Mouse (Mus musculus) R1 (cell line): Measurements from ENCODE around the gene Vps50.
"Not testable (repeated sequence)": the region's sequence is repeated elsewhere in the genome, so short reads cannot be mapped to it uniquely, and the experiment has no call there.

Experiments
- DNase-seq: peaks from one replicate; pipeline ENCODE4 v3.0.0-alpha.2; 2018; ENCODE audit warnings: low read depth, low spot score

Gene Vps50

DNA sequence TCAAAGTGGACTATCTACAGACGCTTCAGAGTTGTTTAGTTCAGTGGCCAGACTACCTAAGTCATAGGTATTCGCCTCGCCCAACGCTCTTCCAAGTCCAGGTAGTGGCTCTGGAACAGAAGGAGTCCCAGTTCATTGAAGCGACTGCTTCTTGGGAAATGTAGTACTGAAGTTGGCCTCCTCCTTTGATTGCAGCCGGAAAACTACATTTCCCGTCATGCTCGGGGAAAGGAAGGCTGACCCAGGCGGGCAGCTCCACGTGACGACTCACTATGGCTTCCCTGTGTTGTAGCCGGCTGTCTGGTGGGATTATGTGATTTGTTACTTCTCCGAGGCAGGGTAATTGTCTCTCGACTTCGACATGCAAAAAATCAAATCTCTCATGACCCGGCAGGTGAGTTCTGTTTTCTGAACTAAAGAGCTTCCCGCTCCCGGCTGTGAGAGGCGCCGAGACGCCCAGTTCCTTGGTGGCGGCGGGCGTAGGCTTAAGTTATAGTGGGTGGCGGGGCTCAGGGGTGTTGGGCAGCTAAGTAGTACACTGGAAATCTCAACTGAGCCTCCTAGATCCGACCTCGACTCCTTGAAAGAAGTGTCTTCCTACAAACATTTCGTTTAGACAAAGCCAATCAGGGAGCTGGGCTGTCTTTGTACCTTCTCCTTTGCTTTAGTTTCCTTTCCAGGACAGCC, at the start of gene Vps50, which contains the start of gene Hepacam2:
TSS of gene Vps50 (plus strand) at position 221 of the 687 bp plus-strand sequence.
TSS of gene Hepacam2 (minus strand) at position 137 of the 687 bp plus-strand sequence.
- peak; percentile 96 for DNase-seq

DNA sequence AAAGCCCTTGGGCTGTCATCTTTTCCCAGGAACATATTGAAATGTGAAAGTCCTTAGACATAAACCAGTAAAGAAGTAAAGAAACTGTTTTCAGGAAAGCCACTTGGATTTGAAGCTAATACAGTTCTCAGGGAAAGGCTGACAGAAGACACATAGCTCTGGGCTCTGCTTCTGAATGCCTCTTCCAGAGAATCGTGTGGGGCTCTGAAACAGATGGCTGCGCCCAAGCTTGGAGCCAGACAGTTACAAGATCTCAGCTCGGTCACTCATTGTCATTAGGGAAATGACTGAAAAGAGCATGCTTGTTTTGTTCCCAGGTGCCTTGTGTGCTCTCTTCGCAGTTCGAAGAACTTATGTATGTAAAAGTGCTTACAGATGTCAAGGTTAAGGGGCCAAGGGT, 43.8 kb upstream of the Vps50 start:
- no peak for DNase-seq

DNA sequence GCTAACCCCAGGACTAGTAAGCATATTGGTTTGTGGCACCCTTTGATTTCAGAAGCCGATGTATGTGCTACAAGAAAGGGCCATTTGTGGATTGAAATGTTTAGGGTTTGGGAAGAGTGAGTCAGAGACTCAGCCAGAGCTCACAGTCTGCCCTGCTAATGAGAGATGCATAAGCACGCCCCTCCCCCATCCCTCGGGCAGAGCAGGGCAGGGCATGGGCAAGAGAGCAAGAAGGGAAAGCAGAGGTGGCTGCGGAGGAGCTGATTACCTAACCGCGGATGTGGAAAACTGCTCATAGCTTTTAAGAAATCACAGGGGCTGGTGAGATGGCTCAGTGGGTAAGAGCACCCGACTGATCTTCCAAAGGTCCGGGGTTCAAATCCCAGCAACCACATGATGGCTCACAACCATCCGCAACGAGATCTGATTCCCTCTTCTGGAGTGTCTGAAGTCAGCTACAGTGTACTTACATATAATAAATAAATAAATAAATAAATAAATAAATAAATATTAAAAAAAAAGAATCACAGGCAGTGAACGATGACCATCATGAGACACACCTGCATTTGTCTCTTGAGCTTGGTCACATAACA, 42.1 kb upstream of the Vps50 start:
- no peak for DNase-seq

DNA sequence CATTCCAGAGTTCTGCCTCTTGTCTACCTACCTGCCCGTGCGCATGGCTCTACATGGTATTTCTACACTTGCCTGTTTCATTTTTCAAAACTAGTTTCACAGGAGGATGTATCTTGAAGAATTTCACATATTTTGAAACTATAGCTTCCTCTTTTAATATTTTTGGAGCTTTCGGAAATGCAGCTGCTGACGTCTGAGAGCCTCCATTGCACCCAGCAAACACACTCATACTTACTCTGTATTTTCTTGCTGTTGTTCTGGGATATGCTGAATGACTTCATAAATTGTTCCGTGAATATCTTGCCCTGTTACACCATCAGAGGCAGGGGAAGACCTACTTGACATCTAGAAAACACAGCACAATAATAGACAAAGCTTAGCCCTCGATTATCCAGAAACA, 35.2 kb upstream of the Vps50 start:
- DNase-seq, result no peak

DNA sequence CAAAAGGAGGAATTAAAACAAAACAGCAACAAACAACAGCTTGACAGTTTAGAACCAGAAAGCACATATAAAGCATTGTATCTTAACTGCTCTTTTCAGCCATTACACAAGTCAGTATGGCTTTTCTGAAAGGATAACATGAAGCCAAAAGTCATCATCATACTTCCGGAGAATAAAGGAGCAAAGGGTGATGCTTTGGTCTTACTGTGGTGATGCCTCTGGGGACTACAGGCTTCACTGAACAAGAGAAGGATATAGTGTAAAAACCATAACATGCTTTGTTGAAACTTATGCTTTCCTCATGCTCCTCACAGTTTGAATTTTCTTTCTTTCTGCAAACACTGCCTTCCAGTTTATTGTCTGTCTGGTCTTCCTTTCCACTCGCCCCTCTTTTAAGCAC, 34.6 kb upstream of the Vps50 start:
- no peak for DNase-seq

DNA sequence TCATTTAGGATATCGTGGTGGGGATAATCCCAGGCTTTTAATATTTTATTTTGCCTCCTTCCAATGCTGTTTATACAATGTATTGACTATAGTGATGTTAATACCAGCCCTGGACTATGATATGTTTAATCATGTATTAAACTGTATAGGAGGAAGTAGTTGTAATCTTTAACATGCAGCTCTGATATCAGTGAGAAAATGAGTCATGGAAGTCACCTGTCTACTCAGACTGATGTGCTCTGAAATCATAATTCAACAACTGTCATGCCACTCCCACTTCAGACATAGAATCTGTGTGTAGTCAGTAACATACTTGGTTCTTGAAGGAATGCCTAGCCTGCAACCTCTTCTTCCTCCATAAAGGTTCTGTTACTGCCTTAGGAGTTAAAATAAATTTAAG, 29.6 kb upstream of the Vps50 start:
- no peak for DNase-seq

DNA sequence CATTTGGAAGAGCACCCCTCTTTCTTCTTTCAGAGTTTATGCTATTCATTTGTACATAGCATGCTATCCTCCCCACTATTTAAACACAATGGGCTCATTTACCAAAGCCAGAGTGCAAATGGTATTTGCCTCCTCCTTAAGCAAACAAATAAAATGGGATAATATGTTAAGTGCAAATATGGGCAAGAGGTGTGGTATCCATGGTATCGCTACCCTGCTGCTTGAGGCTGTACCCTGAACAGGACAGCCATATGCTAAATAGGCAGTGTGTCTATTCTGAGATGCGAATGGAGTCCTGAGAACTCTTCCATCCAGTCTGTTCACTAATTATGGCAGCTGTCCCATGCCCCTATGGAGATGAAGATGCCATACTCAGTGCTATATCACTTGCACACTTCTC, 27.5 kb upstream of the Vps50 start:
- DNase-seq, result no peak

DNA sequence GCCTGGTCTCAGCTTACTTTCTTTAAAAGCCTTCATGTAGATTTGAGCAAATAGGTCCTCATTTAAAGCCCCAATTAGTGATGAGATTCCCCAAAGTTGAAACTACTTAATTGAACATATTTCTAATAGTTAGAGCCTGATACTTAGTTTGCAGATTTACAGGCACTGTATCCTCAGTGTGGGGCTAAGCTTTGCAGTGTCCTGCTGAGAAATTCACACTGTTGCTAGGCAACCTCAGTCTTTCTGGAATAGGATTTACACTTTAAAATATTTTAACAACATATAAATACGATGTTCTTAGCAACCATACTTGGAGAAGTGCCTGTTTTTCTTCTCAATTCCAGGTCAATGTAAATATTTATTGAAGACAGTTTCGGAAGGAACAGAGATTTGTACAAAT, 21.9 kb upstream of the Vps50 start:
- peak; percentile 8 for DNase-seq

DNA sequence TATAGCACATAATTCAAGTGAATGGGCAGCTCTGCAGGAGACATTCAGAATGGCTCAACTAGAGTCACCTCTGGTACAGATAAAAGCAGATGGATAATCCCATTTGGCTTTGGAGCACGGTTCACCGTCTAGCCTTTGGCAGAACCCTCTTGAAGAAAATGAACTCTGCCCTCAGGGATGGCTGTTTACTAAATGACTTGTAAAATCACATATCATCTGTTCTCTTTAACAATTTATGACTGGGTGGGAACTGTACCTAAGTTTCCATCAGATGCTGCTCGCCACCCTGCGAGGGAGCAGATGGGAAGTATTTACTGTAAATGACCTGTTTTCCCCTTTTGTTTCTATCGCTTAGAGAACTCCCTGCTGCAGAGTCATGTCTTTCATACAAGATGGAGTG, 18.3 kb upstream of the Vps50 start:
- DNase-seq, result no peak

DNA sequence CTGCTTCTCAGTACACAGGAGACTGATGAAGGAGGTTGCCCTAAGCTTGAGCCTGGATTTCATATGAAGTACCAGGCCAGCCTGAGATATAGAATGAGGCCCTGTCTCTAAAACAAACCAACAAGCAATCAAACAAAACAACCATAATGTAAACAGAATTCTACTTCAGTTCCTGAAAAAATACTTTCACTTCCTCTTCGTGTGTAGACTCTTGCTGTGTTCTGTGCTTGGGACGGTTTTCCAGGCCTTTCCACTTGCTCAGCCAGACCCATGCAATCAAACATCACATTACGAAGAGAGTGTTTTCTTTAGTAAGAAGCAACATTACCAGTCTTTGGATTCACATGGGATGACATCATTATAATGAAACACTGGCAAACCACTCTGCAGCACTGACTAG, 16.5 kb upstream of the Vps50 start:
- DNase-seq, result no peak

DNA sequence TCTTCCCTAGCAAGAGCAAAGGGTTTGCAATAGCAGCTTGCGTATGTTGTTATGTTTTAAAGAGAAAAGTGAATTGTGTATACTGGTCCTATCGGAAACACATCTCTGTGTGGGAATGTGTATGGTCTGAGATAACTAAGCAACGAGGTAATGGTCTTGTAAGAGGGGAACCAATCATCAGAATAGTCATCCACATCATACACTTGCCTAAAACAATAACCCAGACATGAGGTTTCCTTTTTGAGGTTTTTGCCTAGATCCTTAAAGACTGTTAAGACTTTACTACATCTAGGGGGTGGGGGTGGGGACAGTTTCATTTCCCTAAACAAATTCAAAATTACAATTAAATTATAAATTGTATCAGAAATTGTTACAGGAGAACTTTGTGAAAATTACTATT, 13.0 kb upstream of the Vps50 start:
- DNase-seq, result no peak

DNA sequence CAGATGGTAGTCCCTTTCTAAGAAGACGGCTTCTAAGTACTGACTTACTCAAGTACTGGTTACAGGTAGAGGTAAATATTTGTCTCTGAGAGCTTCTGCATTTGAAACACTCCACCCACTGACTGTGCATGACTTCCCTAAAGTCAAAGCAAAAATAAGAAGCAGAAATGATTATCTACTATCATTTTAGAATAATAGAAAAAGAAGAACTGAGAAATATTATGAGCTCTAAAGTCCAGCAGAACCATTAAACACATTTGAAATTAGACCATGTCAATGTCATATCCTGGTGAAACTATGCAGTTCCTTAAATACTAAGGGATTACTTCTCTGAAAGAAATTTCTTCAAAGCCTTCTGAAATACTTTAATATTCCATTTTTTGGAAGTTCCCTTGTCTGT, 10.8 kb upstream of the Vps50 start:
- no peak for DNase-seq

DNA sequence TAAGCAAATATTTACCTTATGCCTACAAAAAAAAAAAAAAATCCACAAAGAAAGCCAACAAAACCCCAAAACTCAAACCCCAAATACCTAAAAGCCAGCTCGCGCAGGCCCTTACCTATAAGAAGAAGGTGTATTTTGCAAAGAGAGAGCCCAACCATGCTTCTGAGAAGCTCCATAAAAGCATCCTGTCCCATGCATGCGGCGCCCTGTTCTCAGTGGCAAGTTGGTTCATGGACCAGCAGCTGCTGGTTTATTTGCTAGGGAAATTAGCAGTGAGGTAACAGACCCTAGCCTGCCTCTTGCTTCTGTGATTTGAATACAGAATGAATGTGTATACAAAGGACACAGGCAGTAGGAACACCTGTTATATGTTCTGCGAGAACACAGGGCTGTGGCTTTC, 3.9 kb upstream of the Vps50 start:
- DNase-seq, result no peak

DNA sequence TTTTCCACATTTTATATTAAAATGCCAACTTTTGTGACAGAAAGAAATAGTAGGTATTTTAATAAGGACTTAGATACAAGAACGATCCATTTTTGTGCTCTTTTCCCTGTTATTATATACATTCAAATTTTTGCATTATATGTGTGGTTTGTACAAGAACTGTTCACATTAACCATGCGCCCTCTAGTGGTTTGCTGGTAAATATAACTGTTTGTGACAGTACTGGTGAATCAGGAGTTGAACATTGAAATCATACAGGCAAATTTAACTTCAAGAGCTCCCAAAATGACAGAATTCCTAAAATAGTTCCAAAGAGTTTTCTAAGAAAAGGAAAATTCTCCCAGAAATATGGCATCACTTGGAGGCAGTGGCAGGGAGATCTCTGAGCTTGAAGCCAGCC, 2.0 kb upstream of the Vps50 start:
- DNase-seq, result peak; percentile 67

DNA sequence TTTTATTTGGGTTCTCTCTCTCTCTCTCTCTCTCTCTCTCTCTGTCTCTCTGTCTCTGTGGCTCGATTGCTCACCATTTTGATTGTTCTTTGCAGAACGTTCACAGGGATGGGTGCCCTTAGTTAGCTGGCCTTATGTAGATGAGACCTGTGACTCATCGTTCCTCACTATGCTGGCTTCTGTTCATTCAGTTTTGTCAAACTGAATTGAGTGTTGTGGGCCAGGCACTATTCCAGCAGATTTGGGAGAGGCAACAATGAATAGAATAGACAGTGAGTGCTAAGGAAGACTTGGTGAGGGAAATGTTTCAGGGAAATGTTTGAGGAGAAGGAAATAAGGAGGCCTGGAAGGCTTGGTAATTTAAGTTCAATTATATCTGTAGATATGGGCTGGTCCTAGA, 2.1 kb downstream of the Vps50 start:
- no peak for DNase-seq

DNA sequence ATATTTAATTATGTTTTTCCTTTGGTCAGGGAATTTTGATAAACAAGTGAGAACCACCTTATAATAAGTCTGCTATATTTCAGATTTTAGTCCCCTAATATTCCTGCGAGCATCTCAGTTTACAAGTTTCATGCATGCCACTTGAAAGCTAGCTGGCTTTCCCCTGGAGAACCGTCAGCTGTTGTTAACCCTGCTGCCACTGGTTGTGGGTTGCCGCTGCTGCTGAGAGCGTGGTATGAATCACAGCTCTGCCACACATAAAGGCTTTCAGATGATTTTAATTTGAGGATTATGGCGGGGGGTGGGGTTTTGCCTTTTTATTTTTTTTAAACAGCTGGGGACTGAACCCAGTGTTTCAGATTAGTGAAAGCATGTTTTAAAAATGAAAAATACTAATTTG, 7.1 kb downstream of the Vps50 start:
- DNase-seq, result no peak

DNA sequence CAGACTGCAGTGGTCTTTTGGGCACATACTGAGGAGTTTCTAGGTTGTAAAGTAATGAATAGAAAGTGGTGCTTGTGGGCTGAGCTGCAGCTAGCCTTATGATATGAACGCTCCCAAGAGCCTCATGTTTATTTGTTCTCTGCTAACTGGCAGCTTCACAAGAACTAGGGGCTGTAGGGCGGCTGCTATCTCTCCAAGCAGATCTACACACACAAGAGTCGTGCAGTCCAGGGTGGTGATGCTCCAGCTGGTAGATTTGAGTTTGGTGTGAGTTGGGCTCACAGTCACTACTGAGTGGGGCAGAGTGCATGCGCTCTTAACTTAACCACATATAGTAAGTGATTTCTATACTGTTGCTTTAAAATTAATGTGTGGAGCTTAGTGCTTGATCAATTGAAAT, 8.9 kb downstream of the Vps50 start:
- DNase-seq, result no peak

DNA sequence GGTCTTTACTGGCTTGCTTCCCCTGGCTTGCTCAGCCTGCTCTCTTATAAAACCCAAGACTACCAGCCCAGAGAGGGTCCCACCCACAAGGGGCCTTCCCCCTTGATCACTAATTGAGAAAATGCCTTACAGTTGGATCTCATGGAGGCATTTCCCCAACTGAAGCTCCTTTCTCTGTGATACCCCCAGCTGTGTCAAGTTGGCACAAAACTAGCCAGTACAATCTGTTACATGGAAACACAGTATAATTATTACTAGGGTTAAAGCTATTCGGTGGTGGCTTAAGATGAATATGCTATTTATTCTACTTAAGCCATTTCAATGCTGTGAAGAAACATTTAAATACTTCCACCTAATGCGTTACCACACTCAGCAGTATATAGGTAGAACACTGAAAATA, 10.0 kb downstream of the Vps50 start:
- not testable (repeated sequence) for DNase-seq

DNA sequence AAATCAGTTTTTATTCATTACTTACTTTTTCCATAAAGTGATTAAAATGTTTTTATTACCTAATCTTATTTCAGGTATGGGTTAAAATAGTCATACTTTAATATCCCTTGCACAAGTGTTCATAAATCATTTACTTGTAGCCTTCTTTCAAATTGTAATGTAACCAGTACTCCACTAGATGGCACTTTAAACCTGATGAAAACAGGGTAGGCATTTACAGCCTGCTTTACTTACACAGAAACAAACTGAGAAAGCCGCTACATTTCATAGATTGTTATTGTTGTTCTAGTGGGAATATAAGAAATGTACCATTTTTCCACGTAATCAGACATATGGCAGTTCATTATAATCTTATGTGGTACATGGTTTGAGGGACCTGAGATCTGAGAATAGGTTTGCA, 11.6 kb downstream of the Vps50 start:
- peak; percentile 69 for DNase-seq

DNA sequence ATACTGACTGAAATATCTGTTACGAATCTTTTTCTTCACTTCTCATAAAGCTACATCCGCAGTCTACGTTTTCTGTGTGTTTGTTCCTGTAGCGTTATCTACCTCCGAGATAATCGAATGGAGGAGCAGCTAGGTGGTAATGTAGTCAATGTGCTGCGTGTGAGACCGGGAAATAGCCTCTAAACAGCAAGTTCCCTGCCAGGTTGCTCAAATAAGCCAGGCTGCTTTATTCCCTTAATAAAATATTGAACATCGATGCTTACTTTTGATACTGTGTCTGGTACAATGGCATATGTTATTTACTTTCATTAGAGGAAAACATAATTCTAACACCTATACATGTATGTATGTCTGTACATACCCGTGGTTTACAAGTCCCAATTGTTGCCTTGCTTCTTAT, 12.9 kb downstream of the Vps50 start:
- no peak for DNase-seq

DNA sequence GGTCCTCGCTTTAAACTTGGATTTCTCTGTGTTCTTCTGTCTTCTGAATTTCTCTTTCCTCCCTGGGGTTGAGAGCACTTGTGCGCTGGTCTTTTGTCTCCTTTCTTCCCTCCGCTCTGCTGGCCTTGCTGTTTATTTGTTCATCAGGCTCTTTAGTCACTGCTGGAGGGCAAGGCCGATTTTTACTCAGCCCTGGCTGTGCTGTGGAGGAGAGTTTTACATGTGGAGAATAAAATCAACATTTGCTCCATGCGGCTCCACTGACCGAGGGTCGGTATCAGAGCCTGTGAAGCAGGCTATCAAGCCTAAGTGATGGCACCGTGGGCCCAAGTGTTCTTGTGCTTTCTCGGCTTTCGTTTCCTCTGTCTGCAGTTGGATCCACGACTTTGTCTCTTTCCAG, 13.4 kb downstream of the Vps50 start:
- peak; percentile 34 for DNase-seq

DNA sequence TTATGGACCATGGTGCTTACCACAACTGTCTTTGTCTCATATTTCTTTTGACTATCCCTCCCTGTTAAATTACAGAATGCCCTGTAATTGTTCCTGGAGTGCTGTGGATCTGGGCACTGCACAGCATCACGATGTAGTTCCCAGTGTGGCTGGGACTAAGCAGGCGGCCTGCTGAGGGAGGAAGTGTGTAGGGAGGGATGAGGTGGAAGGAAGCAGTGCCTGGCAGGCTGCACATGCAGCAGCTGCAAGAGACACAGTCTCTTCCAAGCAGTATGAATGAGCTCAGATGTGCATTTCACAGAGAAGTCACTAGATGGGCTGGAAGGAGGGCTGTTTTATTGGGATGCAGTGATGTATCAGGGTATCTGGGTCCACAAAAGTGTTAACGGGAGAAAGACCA, 14.4 kb downstream of the Vps50 start:
- no peak for DNase-seq

DNA sequence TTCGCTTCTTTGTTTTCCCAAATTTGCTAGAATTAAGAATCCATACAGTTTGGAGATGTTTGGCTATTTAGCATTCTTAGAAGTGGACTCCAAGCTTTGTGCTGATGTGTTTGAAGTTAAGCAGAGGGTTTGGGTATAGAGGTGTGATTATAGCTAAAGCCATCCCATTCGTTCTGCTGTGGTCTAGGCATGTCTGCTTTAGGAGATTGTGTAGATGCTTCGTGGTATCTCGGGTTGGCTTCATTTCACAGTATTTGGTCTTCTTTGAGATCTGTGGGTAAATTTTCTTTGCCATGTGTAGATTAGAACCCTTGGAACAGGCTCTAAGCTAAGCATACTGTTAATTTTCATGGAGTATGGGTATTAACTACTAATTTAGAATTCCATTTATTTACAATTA, 30.0 kb downstream of the Vps50 start:
- no peak for DNase-seq

DNA sequence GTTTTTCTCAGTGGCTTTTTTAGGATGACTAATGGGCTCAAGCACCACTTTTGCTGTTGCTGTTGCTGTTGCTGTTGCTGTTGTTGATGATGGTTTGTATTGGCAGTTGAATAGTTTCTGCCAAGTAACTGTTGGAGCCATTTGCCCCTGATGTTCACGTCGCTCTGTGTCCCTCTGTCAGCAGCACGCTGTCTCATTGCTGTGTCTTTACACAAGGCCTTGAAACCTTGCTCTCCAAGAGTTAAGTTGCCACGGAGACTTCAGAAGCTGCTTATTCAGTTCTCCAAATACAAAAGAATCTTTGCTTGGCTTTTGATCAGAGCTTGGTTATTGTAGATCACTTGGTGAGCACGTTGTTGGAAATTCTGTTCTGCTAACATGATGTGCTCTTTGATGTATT, 33.3 kb downstream of the Vps50 start:
- DNase-seq, result no peak
